Mouse (Mus musculus) heart, adult 2 months (tissue): Measurements from ENCODE around the gene Hmga2. TPM values are rescaled to one million over a fixed set of nuclear protein-coding genes. Genes with fewer than 3 reads are reported as not detected.

Experiments used
- DNase-seq, 2 experiments: peaks; one replicate each; pipeline ENCODE4 v3.0.0; 2021
- H3K27ac ChIP-seq: fragments of 200-600 bp; 2 replicates; pipeline ENCODE4 v1.8.1; 2022
- H3K27me3 ChIP-seq: fragments of 200-500 bp; 2 replicates; pipeline ENCODE4 v1.6.1; 2012; ENCODE audit warnings: mild to moderate bottlenecking, low read length, inconsistent platforms, mixed read lengths; ENCODE audit not compliant: control insufficient read depth, insufficient read depth
- H3K36me3 ChIP-seq: fragments of 200-500 bp; 2 replicates; pipeline ENCODE4 v1.6.1; 2012; ENCODE audit warnings: low read length, inconsistent platforms; ENCODE audit not compliant: control insufficient read depth, insufficient read depth
- H3K4me1 ChIP-seq: fragments of 200-500 bp; 2 replicates; pipeline ENCODE4 v1.6.1; 2011; ENCODE audit warnings: low read length; ENCODE audit not compliant: control insufficient read depth, insufficient read depth
- H3K4me3 ChIP-seq: fragments of 200-600 bp; 2 replicates; pipeline ENCODE4 v1.8.1; 2022
- H3K79me2 ChIP-seq: fragments of 200-500 bp; replicated peaks from 2 replicates; pipeline ENCODE4 v1.6.1; 2012; ENCODE audit warnings: mild to moderate bottlenecking, inconsistent platforms, low read length, moderate library complexity, mixed read lengths; ENCODE audit not compliant: control insufficient read depth, insufficient read depth
- H3K9ac ChIP-seq: fragments of 200-500 bp; 2 replicates; pipeline ENCODE4 v1.6.1; 2012; ENCODE audit warnings: low read depth, mild to moderate bottlenecking, control low read depth, inconsistent platforms, low read length, mixed read lengths
- CTCF ChIP-seq: fragments of 200-600 bp; IDR thresholded peaks from 2 replicates; pipeline ENCODE4 v1.8.1; 2022; ENCODE audit warnings: antibody characterized with exemption, mild to moderate bottlenecking, moderate library complexity
- EP300 ChIP-seq: fragments of 200-500 bp; IDR thresholded peaks from 2 replicates; pipeline ENCODE4 v1.6.1; 2011; ENCODE audit warnings: low read depth, low read length, control low read depth; ENCODE audit not compliant: insufficient read depth
- POLR2A ChIP-seq: fragments of 200-500 bp; IDR thresholded peaks from 2 replicates; pipeline ENCODE4 v1.6.1; 2011; ENCODE audit warnings: mild to moderate bottlenecking, low read depth, low read length, control low read depth; ENCODE audit not compliant: insufficient read depth
- WGBS: fragments of 180-500 bp; shearing (Covaris S2); methylation state at CpG from one replicate; pipeline ENCODE4 v1.1.7; 2018; 5-methylcytosine and 5-hydroxymethylcytosine counted together
- intact Hi-C: fragments of 180-260 bp; cut with DNase I; formaldehyde crosslinking; loops from one replicate; pipeline ENCODE4 v1.15.1; 2025
- polyA plus RNA-seq: library from polyadenylated mRNA; depleted of rRNA; stranded (reverse); fragments of >200 nt; gene quantifications from 2 replicates; pipeline ENCODE4 v1.2.3, GENCODE M21; 2012
- total RNA-seq, 2 experiments: library from RNA; stranded (reverse); gene quantifications; 2 replicates each; pipeline ENCODE4 v1.2.3; 2021

Hmga2 gene
- total and polyA plus RNA-seq, 3 experiments, result not detected

DNA sequence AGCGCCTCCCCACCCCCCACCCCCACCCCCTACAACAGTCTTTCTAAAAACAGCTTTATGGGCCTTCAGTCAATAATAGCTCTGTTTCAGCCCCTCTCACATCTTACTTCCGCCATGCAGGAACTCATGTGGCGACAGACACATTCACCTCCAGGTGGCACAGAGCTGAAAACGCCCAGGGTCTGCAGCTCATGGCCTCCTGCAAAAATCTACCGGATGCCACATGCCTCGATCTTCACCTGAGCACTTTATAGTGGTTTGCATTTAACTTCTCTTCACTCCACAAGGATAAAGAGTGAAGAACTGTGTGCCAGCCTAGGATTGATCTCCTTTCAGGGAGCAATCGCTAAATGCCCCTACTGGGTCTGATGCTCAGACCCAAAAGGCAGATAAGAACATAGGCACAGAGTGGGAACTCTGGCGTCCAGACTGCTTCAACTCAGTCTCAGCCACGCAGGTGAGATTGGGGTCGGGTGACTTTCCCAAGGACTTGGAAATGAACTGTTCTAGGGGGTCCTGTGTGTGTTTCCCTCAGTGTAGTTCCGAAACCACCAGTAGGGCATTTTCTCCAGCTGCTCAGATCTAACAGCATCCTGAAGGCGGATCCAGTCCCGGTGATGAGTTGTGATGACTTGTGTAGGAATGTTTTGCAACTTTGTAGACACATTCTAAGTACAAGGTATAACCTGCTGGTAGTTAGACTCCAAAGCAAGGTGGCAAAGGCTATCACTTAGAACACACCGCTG, 84.1 kb downstream of the Hmga2 start:
- no peak overlapping the region for H3K27ac ChIP-seq
- no peaks in the 10 kb centered on the region for H3K4me1 ChIP-seq
- no peak for TF ChIP-seq POLR2A
- TF ChIP-seq EP300, result no peak
- no peak for TF ChIP-seq CTCF
- H3K4me3 ChIP-seq, result no peak overlapping the region
- H3K79me2 ChIP-seq, result no peaks in the 10 kb centered on the region
- WGBS, result 63% methylated on average over 14 of the region's 14 CpGs
- H3K27me3 ChIP-seq, result no peaks in the 10 kb centered on the region
- intact Hi-C loops, result no loop called here
- H3K9ac ChIP-seq, result no peak overlapping the region
- no peaks in the 10 kb centered on the region for H3K36me3 ChIP-seq
- DNase-seq, result no peak

DNA sequence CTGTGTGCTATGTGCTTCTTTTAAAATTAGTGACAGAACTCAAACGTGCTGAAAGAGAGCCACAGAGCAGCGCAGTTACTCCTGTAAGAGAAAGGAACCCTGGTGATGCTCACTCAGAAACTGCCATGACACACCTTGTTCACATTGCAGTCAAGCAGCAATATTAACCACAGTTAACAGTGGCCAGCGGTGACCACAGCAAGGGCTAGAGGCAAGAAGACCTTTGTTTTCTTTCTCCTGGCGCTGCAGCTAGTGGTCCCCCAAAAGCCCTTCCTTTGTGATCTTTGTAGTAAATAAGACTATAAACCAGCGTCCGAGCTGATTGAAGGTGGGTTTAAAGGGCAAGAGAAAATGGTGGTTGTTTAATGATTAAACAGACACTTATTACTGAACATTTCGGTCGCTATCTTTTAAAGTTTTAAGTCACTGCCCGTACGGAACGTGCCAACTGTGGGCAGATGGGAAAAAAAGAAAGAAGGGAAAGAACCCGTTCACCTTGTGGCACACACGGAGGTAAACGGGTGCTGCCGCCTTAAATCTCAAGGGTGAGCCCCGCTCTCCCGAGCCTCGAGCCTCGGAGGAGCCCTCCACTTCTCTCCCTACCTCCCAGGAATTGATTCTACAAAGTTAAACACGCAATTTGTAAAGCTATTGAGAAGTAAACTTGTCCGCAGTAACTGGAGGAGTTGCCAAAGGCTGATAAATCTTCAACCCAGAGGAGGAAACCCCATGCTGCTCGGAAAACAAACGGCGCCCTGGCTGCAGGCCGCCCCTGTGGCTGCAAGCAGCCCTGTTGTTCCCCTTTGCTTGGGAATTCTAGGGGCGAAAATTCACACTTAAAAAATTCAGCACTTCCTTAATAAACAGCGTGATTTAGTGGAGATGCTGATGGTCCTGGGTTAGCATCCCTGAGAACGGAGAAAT, 85.1 kb downstream of the Hmga2 start:
- TF ChIP-seq EP300 (no peak), POLR2A (no peak), CTCF (no peak)
- H3K79me2 ChIP-seq, result no peaks in the 10 kb centered on the region
- WGBS, result 74% methylated on average over 28 of the region's 28 CpGs
- no peaks in the 10 kb centered on the region for H3K4me1 ChIP-seq
- H3K27me3 ChIP-seq, result no peaks in the 10 kb centered on the region
- H3K27ac ChIP-seq, result no peak overlapping the region
- no peak overlapping the region for H3K9ac ChIP-seq
- intact Hi-C loops, result no loop called here
- H3K36me3 ChIP-seq, result no peaks in the 10 kb centered on the region
- no peak overlapping the region for H3K4me3 ChIP-seq
- no peak for DNase-seq

DNA sequence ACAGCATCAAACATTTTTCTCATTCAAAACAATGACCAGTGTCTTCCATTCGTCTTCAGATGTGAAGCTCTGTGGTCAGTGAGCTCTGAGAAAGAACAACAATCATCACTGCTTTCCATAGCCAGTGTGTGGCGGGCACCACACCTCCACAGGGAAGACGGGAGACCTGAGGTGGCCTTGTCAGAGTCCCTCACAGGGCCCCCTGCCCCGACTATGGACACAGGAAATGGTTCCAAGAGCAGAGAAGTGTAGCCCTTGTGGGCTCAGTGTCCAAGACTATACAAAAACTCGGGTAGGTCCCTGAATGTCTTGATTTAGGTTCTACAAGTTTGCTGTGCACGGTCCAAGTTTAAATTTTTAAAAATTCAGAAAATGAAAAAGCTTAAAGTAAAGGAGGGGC, 86.6 kb downstream of the Hmga2 start:
- Histone ChIP-seq H3K4me1 (peaks cover 1% of the 10 kb centered on the region; the same call in 1 of the 2 replicates), H3K27ac (no peak overlapping the region)
- intact Hi-C loops, result no loop called here

DNA sequence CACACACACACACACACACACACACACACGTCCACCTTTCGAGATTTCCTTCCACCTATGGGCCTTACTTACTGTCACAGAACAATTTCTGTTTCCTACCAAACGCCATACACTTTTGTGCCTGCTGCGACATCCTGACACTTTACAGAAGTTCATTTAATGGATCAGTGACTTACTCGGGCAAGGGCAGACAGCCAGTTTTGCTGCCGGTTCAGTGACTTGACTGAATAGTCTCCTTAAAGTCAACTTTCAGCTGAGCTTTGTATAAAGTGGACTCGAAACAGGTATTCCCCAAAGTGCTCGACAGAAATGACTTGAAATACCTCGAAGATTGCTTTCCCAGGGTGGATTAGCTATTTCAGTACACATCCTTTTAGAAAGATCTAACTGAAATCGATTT, 87.3 kb downstream of the Hmga2 start:
- H3K4me1 ChIP-seq, result peaks cover 1% of the 10 kb centered on the region; the same call in 1 of the 2 replicates
- H3K36me3 ChIP-seq, result no peaks in the 10 kb centered on the region
- H3K27ac ChIP-seq, result no peak overlapping the region
- H3K79me2 ChIP-seq, result no peaks in the 10 kb centered on the region
- intact Hi-C loops, result no loop called here
- TF ChIP-seq CTCF, result no peak
- DNase-seq, result no peak
- no peak overlapping the region for H3K9ac ChIP-seq
- H3K27me3 ChIP-seq, result no peaks in the 10 kb centered on the region
- H3K4me3 ChIP-seq, result no peak overlapping the region
- 62% methylated on average over 10 of the region's 10 CpGs for WGBS

More for the DNA sequence above, 86.6 kb downstream of the Hmga2 start:
- 75% methylated on average over 6 of the region's 6 CpGs for WGBS
- no peaks in the 10 kb centered on the region for H3K27me3 ChIP-seq
- H3K9ac ChIP-seq, result no peak overlapping the region
- TF ChIP-seq EP300 (no peak), POLR2A (no peak), CTCF (no peak)
- no peak for DNase-seq
- no peaks in the 10 kb centered on the region for H3K36me3 ChIP-seq
- H3K4me3 ChIP-seq, result no peak overlapping the region
- H3K79me2 ChIP-seq, result no peaks in the 10 kb centered on the region

DNA sequence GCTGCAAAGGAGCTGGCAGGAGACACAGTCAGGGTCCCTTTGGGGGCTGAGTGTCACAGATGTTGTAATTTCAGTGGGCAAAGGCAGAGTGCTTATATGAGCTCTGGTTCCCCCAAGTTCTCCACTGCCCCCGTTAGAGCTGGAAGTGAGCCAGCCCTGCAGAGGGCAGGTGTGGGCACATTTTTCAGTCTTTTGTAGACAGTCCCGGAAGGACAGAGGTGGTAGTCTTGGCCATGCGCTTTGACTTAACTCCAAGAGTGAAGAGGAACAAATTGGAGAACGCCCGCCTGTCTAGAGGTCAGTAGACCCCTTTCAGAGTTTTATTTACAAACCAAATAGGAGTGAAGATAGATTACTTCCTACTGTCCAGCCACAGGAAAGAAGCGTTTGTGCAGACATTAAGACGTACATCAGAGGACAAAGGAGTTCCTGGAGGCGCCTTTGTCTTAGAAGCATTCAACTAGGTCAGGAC, 87.8 kb downstream of the Hmga2 start:
- Histone ChIP-seq H3K36me3 (no peaks in the 10 kb centered on the region), H3K27ac (no peak overlapping the region), H3K9ac (no peak overlapping the region), H3K27me3 (no peaks in the 10 kb centered on the region), H3K79me2 (no peaks in the 10 kb centered on the region), H3K4me3 (no peak overlapping the region), H3K4me1 (peaks cover 1% of the 10 kb centered on the region; the same call in 1 of the 2 replicates)
- 55% methylated on average over 8 of the region's 8 CpGs for WGBS
- intact Hi-C loops, result no loop called here
- DNase-seq, result no peak
- TF ChIP-seq EP300 (no peak), CTCF (no peak), POLR2A (no peak)

DNA sequence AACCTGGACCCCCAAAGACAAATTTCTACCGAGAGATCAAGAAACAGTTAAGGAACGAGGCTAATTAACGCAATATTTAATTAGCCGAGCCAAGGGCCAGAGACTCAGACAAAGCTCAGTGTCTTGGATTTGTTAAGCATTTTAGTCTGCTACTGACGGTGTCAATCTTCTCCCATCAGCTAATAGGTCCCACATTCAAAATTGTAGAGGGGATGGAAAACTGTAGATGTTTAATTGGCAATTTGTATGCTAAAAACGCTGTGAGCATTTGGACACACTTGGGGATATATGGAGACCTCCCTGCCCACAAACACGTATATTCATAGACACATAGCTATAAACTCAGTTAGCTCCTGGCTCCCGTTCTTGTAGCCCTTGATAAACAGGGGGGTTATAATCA, 89.2 kb downstream of the Hmga2 start:
- 90% methylated on average over 8 of the region's 8 CpGs for WGBS
- Histone ChIP-seq H3K27me3 (no peaks in the 10 kb centered on the region), H3K36me3 (no peaks in the 10 kb centered on the region), H3K9ac (no peak overlapping the region), H3K79me2 (no peaks in the 10 kb centered on the region), H3K4me1 (peaks cover 1% of the 10 kb centered on the region; the same call in 1 of the 2 replicates), H3K4me3 (no peak overlapping the region), H3K27ac (no peak overlapping the region)
- TF ChIP-seq POLR2A, result no peak
- no peak for TF ChIP-seq CTCF
- TF ChIP-seq EP300, result no peak
- DNase-seq, result no peak
- intact Hi-C loops, result no loop called here
